Mouse (Mus musculus): ENCODE measurements around the gene Trpc7. TPM values are rescaled to one million over a fixed set of nuclear protein-coding genes. Genes with fewer than 3 reads are reported as not detected.

Gene Trpc7
- polyA plus RNA-seq (2011; ENCODE audit: insufficient read depth, insufficient read length, low replicate concordance, missing spikeins) = not detected in 2 replicates

DNA sequence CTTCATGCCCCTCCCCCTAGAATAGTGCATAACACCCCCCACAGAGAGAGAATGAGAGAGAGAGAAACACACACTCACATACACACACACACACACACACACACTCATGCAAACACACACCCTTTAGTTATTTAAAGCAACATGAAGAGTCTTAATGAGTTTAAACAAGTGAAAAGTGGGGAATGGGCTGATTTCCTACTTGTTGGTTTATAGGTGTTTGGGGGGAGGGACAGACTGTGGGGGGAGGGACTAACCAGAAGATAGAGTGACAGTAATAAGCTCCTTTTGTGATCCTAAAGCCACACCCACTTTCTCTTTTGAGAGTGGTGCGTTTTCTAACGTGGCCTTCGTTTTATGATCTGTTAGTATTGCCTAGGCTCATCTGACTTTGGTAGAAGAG, at the start of gene Trpc7:
Gene Trpc7 (minus strand): TSS at position 101 of the 400 bp plus-strand sequence.
- H3K27ac ChIP-seq (ENCODE audit: control insufficient read depth, insufficient read depth, low read depth, low read length, poor library complexity) = no peak within 1 kb of the TSS
- H3K4me1 ChIP-seq (ENCODE audit: control insufficient read depth, insufficient read depth, low read length) = no peaks in the 10 kb centered on the region
- 65% methylated on average over 3 of the region's 3 CpGs for WGBS
- no peak within 1 kb of the TSS for H3K4me3 ChIP-seq (replicated peaks; ENCODE audit: control insufficient read depth, low read depth, low read length)
- no peak for TF ChIP-seq CTCF (IDR thresholded peaks at IDR 0.05; ENCODE audit: control insufficient read depth, insufficient read depth, low read length)
- TF ChIP-seq POLR2A (IDR thresholded peaks at IDR 0.05; ENCODE audit: borderline replicate concordance, control insufficient read depth, low read depth, low read length) = no peak

DNA sequence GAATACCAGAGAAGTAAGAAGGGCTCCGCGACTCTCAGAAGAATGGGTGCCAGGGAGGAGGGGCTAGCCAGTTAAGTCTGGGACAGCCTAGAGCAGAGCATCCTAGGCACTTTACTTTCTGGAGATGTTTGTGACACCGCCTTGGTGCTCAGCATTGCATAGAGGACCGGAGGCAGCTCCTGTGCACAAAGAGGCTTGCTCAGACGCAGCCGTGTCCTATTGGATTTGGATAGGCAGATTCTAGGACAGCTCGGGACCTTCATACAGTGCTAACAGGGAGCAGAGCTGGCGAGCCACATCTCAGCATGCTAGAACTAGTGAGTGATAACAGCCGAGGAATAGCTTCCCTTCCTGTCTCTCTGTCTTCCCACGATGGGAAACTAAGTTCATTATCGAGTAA, 43.5 kb upstream of the Trpc7 start:
- no peak overlapping the region for H3K4me3 ChIP-seq (replicated peaks; ENCODE audit: control insufficient read depth, low read depth, low read length)
- H3K4me1 ChIP-seq (ENCODE audit: control insufficient read depth, insufficient read depth, low read length) = no peaks in the 10 kb centered on the region
- WGBS = 76% methylated on average over 11 of the region's 11 CpGs
- H3K27ac ChIP-seq (ENCODE audit: control insufficient read depth, insufficient read depth, low read depth, low read length, poor library complexity) = no peak overlapping the region
- TF ChIP-seq CTCF (IDR thresholded peaks at IDR 0.05; ENCODE audit: control insufficient read depth, insufficient read depth, low read length) = no peak
- no peak for TF ChIP-seq POLR2A (IDR thresholded peaks at IDR 0.05; ENCODE audit: borderline replicate concordance, control insufficient read depth, low read depth, low read length)

DNA sequence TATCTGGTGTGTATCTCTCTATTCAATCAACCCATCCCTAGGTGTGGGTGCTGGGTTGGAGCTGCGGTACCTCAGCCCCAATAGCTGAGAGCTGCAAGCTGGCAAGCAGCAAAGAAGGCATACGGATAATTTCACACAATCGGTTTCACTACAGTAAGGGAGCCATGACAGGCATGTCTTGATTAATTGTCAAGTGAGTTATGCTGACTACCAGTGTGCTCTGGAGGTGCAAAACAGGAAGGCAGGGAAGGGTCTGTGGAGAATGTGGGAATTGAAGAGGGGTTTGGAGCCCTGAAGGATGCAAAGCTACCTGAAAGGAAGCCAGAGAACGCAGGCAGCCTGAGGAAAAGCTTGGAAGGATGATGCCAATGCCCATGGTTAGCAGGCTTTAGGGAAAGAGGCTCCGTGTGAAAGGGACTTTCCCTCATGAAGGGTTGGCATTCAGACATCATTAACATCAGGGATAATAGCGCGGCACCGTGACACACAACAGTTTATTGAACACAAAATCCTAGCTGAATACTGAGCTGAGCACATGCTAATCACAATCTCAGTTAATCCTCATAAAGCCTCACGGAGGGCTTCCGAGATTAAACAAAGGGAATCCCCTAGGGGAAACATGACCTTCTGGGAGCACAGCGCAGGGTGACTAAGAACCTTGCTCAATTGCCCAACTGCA, 38.2 kb upstream of the Trpc7 start:
- no peak overlapping the region for H3K27ac ChIP-seq (ENCODE audit: control insufficient read depth, insufficient read depth, low read depth, low read length, poor library complexity)
- no peaks in the 10 kb centered on the region for H3K4me1 ChIP-seq (ENCODE audit: control insufficient read depth, insufficient read depth, low read length)
- 78% methylated on average over 11 of the region's 11 CpGs for WGBS

DNA sequence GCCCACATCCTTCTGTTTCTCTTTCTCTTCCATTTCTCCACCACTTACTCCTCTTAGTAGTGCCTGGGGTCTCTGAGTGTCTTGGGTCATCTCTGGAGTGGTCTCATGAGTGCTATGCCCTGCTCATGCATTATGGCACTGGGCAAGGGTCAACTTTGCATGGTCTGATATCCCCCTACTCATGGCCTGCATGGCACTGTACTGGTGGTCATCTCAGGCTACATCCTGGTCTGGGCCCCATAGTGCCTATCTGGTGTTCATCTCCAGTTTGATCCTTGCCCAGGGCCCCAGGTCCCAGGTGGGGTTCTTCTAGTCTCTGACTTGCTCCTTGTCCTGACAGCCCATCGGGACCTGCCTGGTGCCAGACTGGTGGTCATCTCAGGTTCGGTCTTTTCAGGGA, 34.6 kb upstream of the Trpc7 start:
- H3K4me3 ChIP-seq (replicated peaks; ENCODE audit: control insufficient read depth, low read depth, low read length) = no peak overlapping the region
- TF ChIP-seq CTCF (IDR thresholded peaks at IDR 0.05; ENCODE audit: control insufficient read depth, insufficient read depth, low read length) = no peak
- no peak for TF ChIP-seq POLR2A (IDR thresholded peaks at IDR 0.05; ENCODE audit: borderline replicate concordance, control insufficient read depth, low read depth, low read length)
- H3K4me1 ChIP-seq (ENCODE audit: control insufficient read depth, insufficient read depth, low read length) = no peaks in the 10 kb centered on the region
- 81% methylated on average over 2 of the region's 2 CpGs for WGBS
- no peak overlapping the region for H3K27ac ChIP-seq (ENCODE audit: control insufficient read depth, insufficient read depth, low read depth, low read length, poor library complexity)

More for the DNA sequence above, 38.2 kb upstream of the Trpc7 start:
- H3K4me3 ChIP-seq (replicated peaks; ENCODE audit: control insufficient read depth, low read depth, low read length) = no peak overlapping the region
- TF ChIP-seq POLR2A (IDR thresholded peaks at IDR 0.05; ENCODE audit: borderline replicate concordance, control insufficient read depth, low read depth, low read length) (no peak), CTCF (IDR thresholded peaks at IDR 0.05; ENCODE audit: control insufficient read depth, insufficient read depth, low read length) (no peak)

DNA sequence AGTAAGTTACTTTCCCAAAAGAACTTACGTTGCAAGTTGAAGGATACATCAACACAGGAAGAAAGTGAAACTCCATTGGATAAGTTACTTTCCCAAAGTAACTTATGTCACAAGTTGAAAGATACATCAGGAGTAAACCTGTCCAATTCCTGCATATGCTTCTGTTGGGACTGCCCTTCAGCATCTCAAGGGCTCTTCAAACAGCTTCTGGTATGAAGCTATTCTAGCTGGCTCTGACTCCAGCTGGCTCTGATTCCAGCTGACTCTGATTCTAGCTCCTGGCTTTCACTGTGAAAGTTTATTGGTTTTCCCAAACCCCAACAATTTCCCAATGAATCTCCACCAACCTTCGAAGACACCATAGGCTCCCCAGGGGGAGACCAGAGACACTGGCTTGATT, 27.2 kb upstream of the Trpc7 start:
- H3K4me3 ChIP-seq (replicated peaks; ENCODE audit: control insufficient read depth, low read depth, low read length) = no peak overlapping the region
- no peak for TF ChIP-seq POLR2A (IDR thresholded peaks at IDR 0.05; ENCODE audit: borderline replicate concordance, control insufficient read depth, low read depth, low read length)
- no peak for TF ChIP-seq CTCF (IDR thresholded peaks at IDR 0.05; ENCODE audit: control insufficient read depth, insufficient read depth, low read length)
- WGBS = 75% methylated on average over 2 of the region's 2 CpGs
- no peaks in the 10 kb centered on the region for H3K4me1 ChIP-seq (ENCODE audit: control insufficient read depth, insufficient read depth, low read length)
- no peak overlapping the region for H3K27ac ChIP-seq (ENCODE audit: control insufficient read depth, insufficient read depth, low read depth, low read length, poor library complexity)

DNA sequence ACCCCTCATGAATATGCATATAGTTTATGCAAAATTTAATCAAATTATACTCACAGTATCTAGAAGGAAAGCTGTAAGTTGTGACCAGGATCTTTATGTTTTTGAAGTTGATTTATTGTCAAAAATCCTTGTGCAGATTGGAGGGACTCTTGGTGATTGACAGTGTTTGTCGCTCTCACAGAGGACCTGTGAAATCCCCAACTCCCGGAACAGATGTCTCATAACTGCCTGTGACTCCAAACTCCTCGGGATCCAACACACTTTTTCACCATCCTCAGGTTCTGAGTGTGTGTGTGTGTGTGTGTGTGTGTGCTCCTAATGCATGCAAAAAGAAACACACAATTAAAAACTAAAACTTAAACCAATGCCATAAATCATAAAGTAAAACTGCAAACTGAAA, 25.5 kb upstream of the Trpc7 start:
- Histone ChIP-seq H3K27ac (ENCODE audit: control insufficient read depth, insufficient read depth, low read depth, low read length, poor library complexity) (no peak overlapping the region), H3K4me1 (ENCODE audit: control insufficient read depth, insufficient read depth, low read length) (no peaks in the 10 kb centered on the region), H3K4me3 (replicated peaks; ENCODE audit: control insufficient read depth, low read depth, low read length) (no peak overlapping the region)
- WGBS = 65% methylated on average over 3 of the region's 3 CpGs
- TF ChIP-seq CTCF (IDR thresholded peaks at IDR 0.05; ENCODE audit: control insufficient read depth, insufficient read depth, low read length) (no peak), POLR2A (IDR thresholded peaks at IDR 0.05; ENCODE audit: borderline replicate concordance, control insufficient read depth, low read depth, low read length) (no peak)

DNA sequence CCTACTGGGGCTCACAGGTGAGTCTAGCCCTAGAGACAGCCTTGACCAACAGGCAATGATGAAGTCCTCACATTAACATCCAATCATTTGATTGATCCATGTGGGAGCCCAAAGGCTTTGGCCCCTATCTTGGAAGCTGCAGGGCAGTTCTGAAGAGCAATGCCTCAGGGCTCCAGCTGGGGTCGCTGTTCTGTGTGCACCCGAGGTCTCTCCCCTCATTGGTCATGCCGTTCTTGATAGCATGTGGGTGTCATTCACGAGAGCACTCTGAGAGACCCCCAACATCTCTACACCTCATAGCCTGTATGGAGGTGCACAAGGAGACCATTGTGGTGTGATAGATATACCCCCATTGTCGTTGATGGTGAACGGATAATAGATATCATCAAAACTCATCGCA, 18.9 kb upstream of the Trpc7 start:
- H3K4me3 ChIP-seq (replicated peaks; ENCODE audit: control insufficient read depth, low read depth, low read length) = no peak overlapping the region
- no peaks in the 10 kb centered on the region for H3K4me1 ChIP-seq (ENCODE audit: control insufficient read depth, insufficient read depth, low read length)
- TF ChIP-seq POLR2A (IDR thresholded peaks at IDR 0.05; ENCODE audit: borderline replicate concordance, control insufficient read depth, low read depth, low read length) (no peak), CTCF (IDR thresholded peaks at IDR 0.05; ENCODE audit: control insufficient read depth, insufficient read depth, low read length) (no peak)
- WGBS = 72% methylated on average over 7 of the region's 7 CpGs
- H3K27ac ChIP-seq (ENCODE audit: control insufficient read depth, insufficient read depth, low read depth, low read length, poor library complexity) = no peak overlapping the region

DNA sequence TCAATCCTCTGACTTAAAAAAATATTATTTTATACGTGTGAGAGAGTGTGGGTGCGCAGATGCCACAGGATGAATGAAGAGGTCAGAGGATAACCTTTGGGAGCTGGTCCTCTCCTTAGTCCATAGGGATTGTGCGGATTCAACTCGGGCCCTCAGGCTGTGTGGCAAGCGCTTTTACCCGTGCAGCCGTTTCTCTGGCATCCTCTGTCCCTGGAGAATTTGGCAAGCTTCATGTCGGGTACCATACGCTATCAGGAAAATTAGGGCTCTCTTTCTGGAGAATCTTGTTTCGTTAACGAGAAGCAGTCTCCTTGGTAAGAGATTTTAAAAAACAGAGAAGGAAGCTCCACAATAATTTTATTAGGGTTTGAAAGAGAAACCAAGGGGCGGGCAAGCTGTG, 15.3 kb upstream of the Trpc7 start:
- no peaks in the 10 kb centered on the region for H3K4me1 ChIP-seq (ENCODE audit: control insufficient read depth, insufficient read depth, low read length)
- 85% methylated on average over 12 of the region's 12 CpGs for WGBS
- H3K4me3 ChIP-seq (replicated peaks; ENCODE audit: control insufficient read depth, low read depth, low read length) = no peak overlapping the region
- H3K27ac ChIP-seq (ENCODE audit: control insufficient read depth, insufficient read depth, low read depth, low read length, poor library complexity) = no peak overlapping the region
- no peak for TF ChIP-seq POLR2A (IDR thresholded peaks at IDR 0.05; ENCODE audit: borderline replicate concordance, control insufficient read depth, low read depth, low read length)
- TF ChIP-seq CTCF (IDR thresholded peaks at IDR 0.05; ENCODE audit: control insufficient read depth, insufficient read depth, low read length) = no peak

DNA sequence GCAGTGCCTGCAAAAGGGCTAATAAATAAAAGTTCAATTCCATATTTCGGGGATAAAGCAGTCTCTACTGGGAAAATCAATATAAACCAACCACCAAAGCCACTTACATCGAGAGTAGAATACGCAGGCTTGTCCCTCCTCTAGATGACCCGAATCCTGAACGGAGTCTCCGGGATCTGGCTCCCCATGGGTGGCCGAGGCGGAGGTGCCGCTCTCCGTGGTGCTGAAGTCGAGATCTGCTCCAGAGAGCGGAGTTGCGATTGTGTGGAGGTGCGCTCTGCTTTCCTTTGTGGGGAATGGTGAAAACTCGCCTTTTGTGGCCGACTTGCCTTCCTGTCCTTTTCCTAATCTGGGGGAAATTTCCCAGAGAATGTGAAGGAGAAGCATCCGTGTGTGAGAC, 407 bp downstream of the Trpc7 start:
- WGBS = 10% methylated on average over 17 of the region's 17 CpGs
- Histone ChIP-seq H3K27ac (ENCODE audit: control insufficient read depth, insufficient read depth, low read depth, low read length, poor library complexity) (no peak overlapping the region), H3K4me3 (replicated peaks; ENCODE audit: control insufficient read depth, low read depth, low read length) (no peak overlapping the region), H3K4me1 (ENCODE audit: control insufficient read depth, insufficient read depth, low read length) (no peaks in the 10 kb centered on the region)
- TF ChIP-seq POLR2A (IDR thresholded peaks at IDR 0.05; ENCODE audit: borderline replicate concordance, control insufficient read depth, low read depth, low read length) = no peak
- no peak for TF ChIP-seq CTCF (IDR thresholded peaks at IDR 0.05; ENCODE audit: control insufficient read depth, insufficient read depth, low read length)

Data from bone marrow, adult 2 months (tissue).